Mouse (Mus musculus) heart, postnatal 25 days (tissue): Measurements from ENCODE around the gene Cwc27. TPM values are rescaled to one million over a fixed set of nuclear protein-coding genes. Genes with fewer than 3 reads are reported as not detected.

ENCODE experiments used
- DNase-seq: peaks from one replicate; pipeline ENCODE4 v3.0.0; 2022; ENCODE audit warnings: low spot score
- intact Hi-C: fragments of 180-260 bp; cut with DNase I; formaldehyde crosslinking; loops from one replicate; pipeline ENCODE4 v1.15.1; 2025
- total RNA-seq, 2 experiments: library from RNA; stranded (reverse); gene quantifications; 2 replicates each; pipeline ENCODE4 v1.2.3; 2021

Gene Cwc27
- total RNA-seq, 2 experiments from 2014 or later, result 15.6 to 15.7 TPM

DNA sequence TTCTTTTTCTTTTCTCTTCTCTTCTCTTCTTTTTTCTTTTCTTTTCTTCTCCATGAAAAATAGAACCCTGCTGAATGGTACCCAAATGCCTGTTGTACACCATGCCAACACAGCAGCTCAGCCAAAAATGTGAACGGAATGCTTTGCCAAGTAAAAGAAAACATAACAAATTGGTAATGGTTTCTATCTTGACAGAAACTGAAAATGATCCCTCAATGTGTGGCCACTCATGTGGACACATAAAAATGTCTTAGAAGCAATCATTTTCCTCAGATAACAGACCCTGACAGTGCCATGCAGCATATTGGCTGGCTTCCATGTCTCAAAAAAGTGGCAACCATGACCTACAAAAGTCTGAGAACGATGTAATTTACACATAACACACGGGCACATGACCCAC lies 161.8 kb downstream of the Cwc27 start:
- no peak for DNase-seq
- intact Hi-C loops, result no loop called here

DNA sequence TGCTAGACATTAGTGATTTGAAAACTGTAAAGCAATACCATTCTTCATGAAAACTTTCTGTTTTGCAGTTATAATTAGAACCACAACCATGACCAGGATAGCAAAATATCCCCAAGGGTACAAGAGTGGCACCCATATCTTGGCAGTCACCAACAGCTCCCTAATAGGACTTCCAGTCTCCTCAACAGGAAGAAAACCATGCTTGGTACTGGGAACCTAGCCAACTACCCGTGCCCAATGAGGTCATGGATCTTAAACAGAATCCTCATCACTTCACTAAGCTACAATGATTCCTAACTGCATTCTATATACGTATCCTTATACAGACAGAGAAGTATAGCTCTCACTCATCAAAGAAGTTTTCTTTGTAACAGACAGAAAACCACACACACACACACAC lies 165.2 kb downstream of the Cwc27 start:
- no peak for DNase-seq
- intact Hi-C loops, result no loop called here

DNA sequence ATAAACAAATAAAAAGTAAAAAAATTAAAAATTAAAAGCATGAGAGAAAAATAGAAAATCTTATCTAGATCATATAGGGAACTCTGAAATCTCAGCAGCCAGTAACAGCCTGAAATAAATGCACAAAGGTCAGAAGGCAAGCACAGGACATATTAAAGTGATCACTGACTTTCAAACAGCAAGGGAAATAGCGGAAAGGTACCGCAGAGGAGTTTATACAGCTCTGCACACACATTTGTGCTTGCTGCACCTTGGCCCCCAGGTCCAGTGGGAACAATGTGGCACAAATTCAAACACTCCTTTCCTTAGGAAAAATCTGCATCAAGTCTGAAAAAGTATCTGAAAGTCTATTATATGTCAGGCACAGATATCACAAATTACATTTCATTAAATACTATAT lies 166.3 kb downstream of the Cwc27 start:
- DNase-seq, result no peak
- intact Hi-C loops, result no loop called here

DNA sequence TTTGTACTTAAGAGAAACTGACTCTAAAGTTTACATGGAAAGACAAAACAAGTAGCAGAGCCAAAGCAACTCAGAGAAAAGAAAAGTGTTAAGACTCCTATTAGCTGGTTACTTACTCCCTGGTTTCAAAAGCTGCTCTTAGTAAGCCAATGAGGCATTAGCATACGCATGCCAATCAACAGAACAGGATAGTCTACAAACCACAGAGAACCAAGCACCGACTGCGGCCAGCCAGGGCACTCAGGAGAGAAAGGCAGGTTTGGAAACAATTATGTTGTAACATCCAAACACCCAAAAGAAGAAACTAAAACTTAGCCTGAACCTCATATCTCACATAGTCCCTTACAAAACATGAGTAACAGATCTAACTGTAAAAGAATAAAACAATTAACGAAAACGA lies 166.8 kb downstream of the Cwc27 start:
- DNase-seq, result no peak
- intact Hi-C loops, result no loop called here

DNA sequence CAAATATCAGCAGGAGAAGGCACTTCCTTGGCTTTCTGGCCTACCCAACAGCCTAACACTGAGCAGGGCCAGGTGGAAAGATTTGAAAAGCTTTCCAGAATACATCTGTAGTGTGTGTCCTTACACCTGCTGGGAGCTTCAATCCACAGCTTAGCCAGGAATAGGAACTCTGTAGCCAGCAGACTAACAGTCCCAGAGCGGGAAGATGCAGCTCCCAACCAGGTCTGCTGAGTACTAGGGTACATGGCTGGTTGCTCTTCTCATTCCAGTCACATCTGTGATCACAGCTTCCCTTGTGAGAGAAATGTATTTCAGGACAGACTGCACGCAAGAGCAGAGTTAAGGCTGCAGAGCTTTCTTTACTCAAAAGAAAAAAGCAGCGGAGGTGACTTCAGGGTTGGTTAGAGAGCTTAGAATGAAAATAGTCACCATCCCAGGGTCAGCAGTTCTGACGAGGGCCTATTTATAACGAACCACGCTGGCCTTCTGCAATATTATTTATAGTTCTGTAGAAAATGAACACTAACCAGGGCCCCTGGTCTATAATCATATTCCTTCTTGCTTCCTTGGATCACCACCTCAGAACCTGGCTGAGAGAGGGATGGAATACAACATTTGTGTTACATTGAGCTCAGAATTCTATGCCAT lies 171.0 kb downstream of the Cwc27 start:
- DNase-seq, result no peak
- intact Hi-C loops, result no loop called here

DNA sequence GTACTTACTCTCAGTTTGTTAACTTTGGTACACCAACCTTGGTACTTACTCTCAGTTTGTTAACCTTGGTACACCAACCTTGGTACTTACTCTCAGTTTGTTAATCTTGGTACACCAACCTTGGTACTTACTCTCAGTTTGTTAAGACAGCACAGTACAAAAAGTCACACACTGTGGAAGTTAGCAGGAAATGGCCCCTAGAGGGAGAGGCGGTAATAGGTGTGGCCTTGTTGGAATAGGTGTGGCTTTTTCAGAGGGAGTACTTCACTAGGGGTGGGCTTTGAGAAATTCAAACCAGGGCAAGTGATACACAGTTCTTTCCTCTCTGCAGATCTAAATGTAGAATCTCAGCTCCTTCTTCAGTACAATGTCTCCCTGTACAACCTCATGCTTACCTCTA lies 172.8 kb downstream of the Cwc27 start:
- intact Hi-C loops, result no loop called here
- no peak for DNase-seq

DNA sequence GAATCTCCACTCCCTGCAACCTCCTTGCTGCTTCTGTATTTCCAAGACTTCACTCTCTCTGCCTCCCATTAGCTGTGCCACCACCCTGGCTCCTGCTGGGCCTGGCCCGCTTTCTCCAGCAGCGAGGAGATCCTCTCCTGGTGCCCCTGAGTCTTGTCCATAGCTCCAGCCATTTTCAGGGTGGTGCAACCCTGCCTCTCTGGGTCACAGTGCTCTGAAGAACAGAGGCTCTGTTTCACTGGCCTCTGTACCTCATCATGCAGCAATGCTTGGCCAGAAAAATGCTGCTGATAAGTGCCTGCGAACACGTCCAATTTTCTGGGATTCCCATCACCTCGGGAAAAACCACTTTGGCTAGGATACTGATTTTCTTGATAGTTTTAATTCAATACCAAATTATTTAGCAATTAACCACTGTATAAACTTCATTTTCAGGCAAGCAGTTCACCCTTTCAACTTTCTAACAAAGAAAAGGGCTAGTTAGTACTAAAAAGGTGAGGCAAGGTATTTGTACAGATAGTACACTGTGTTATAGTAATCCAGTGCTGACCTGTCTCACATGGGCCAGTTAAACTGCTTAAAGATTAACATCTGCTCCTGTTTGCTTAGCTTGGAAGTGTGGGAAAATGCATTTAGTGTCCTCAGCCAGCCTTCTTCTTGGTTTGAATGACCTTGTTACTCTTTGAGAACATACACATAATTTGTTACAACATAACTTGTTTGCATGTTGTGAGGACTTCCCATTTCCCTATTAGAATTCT lies 176.1 kb downstream of the Cwc27 start:
- DNase-seq, result no peak
- intact Hi-C loops, result no loop called here

DNA sequence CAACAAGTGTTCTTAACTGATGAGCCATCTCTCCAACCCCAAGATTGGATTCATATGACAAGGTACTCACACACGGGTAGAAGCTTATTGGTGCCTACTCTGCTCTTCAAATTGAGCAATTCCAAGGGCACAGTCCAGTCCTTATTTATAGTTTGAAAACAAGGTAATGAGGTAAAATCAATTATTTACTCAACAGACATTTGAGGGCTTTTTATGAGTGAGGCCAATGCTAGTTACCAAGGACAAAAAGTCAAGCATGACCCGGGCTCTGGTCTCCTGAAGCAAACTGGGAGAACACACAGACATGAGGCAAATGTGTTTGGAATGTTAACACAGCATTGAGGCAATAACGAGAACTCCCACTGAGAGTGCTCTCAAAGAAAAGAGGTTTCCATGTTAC lies 178.0 kb downstream of the Cwc27 start:
- intact Hi-C loops, result no loop called here
- DNase-seq, result no peak

DNA sequence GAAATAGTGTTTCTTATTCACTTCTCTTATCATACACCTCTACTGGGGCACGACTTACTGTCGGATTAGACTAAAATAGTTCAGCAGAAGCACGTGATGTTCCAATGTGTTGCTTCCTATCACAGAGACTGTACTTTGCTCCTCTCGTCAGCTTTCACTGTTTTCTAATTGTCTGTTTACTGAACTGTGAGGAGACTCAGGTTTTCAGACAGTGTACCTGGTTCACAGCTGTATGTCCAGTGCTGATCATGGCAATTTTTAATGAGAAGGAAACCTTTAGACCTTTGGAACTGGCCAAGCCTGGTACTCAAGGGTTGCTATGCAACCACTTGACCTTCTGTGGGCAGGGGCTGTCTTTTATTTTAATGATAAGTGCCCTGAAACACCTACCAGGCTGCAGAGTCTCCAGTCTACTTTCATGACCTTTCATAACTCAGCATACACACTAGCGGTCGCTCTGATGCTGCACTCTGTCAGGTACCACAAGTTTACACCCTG lies 180.9 kb downstream of the Cwc27 start:
- intact Hi-C loops, result no loop called here
- DNase-seq, result no peak

DNA sequence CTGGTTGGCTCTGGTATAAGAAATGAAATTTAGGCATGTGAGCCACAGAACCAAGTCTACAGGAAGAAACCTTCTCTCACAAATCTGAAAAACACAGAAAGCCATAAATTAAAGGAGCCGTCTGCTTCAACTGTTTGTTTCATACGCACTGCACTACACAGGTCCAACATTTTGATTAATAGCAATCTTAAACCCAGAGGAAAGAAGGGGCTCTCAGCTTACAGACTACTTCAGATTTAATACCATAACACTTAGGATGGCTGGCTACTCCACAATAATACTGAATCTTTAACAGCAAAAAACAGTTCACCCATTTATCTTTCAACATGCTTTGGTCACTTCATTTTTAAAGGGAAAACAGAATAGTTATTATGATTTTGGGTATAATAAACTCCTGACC lies 182.2 kb downstream of the Cwc27 start:
- no peak for DNase-seq
- intact Hi-C loops, result no loop called here

DNA sequence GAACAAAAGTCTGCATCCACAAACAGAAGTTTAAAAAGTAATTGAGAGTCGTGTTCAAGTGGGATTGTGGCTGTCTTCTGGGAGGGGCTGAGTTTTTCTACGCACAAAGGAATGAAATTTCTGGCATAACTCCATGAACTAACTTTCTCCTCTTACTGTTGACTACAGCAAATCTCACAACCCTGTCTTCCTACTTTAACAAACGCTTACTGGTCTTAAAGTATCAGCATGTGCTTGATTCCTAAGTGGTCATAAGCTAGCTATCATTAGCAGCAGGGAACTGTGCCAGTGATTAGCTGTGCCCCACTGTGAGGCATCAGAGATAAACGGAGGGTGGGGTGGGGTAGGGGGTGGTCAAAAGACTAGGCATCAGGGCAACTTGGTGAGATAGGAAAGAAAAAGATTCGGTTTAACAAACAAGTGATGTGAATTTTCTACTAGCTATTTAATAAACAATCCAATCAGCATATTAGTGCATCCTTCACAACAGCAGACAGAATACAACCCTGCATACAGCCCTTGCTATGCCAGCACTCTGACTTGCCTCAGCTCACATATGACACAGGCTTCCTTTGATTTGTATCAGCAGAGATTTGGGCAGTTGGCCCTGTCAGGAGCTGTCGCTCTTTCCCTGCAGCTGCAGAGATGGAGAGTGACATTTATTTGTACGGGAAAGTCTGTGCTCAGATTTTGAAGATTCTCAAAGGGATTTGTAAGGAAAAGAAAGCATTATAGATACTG lies 184.3 kb downstream of the Cwc27 start:
- intact Hi-C loops, result no loop called here
- DNase-seq, result no peak

DNA sequence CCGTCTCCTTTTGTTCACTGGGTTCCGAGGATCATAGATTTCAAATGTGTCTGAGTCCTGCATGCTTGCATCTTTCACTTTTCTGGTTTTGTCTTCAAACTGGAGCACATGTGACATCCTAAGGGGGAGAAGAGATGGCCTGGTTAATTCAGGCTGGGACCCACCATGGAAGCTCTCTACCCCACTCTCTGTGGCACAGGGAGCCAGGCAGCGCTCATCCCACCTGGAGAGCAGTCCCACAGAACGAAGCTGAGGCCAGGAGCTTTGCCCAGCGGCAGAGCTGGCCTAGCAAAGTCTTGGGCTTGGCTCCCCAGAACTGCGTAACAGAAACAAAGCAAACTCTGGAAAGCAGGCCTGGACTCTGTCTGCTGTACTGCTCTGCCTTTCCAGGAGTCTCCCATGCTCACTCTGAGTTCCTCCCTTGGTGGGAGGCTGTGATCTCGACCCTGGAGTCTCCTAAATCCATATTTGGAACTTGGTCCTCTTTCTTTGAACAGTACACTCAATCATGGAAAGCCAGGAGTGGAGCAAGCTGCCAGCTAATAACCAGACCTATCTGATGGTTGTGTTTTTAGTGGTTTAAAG lies 185.2 kb downstream of the Cwc27 start:
- DNase-seq, result no peak
- intact Hi-C loops, result no loop called here

DNA sequence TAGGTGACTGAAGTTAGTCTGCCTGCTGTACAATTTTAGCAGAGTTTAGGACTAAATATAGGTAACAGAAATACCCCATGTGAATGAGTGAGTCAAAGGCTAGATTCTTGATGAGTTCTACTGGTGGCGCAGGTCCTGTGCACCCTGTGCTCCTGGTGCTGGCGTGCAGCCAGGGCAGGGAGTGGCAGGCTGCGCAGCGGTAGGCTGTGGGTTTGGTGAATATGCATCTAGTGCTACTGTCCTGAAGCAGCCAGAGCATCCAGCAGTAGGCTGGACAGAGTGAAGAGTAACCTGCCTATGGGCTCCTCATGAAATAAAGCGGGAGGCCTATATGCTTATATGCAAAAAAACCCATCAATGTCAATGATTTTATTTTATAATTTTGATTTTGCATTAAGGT lies 186.1 kb downstream of the Cwc27 start:
- intact Hi-C loops, result no loop called here

DNA sequence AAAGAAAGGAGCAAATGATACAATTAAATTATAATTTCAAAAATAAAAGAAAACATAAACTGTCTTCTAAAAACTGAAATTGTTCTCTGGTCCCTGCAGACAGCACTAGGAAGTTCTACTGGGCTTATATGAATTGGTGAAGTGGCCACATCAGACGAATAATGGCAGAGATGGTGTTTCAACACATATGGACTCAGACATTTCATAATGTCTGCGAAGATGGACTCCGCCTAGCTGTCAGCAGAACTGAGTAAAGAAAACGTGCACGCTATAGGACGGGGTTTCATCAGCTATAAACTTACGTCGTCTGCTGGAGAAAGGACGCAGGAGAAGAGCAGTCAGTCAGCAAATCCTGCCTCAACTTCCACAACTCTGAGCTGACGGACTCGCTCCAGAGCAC lies 187.3 kb downstream of the Cwc27 start:
- intact Hi-C loops, result no loop called here

More for the DNA sequence above, 186.1 kb downstream of the Cwc27 start:
- DNase-seq, result no peak

DNA sequence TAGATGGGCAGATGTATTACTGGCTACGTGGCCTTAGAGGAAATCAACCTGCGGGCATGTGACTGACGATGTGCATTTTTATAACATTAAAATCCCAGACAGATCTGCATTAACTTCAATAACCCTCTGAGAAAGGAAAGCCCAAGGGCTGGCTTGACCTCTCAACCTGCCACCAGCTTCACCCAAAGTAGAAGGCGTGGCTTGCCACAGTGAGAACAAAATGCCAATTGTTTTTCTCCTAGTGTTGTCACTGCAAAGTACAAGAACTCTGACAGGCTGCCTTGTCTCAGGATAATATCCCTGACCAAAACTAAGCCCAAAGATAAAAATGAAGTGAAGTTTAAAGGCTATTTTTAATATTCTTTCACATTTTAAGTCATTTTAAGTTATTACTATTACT lies 188.9 kb downstream of the Cwc27 start:
- DNase-seq, result no peak
- intact Hi-C loops, result no loop called here

More for the DNA sequence above, 187.3 kb downstream of the Cwc27 start:
- no peak for DNase-seq

DNA sequence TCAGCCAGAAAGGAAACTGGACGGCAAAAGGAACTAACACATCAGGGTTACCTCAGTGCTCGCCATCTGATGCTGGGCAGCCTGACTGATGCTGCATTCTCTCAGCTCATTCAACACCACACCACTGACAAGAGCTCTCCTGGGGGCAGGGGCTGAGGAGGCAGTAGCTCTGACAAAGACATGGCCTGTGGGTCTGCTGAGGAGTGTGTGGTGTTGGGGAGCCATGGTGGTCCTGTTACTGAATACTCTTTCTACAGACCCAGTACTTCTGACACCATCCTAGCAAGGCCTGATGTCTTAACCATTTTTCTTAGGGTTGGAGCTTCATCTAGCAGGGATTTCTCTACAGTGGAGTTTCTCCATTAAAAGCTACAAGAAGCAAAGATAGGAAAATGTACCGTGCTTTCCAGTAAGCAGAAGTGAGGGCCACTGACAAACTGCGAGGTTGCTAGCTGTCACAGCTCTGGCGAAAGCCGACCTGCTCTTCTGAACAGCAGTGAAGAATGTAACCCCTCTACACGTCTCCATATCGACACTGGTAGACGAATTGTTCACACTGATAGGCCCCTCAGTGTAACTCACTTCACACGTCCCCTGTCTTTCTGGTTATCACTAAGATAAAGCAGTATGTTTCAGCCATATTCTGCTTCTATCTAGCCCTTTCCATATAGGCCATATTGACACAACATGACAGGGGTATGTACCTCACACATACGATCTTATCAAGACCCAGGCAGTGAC lies 189.6 kb downstream of the Cwc27 start:
- DNase-seq, result no peak
- intact Hi-C loops, result no loop called here

DNA sequence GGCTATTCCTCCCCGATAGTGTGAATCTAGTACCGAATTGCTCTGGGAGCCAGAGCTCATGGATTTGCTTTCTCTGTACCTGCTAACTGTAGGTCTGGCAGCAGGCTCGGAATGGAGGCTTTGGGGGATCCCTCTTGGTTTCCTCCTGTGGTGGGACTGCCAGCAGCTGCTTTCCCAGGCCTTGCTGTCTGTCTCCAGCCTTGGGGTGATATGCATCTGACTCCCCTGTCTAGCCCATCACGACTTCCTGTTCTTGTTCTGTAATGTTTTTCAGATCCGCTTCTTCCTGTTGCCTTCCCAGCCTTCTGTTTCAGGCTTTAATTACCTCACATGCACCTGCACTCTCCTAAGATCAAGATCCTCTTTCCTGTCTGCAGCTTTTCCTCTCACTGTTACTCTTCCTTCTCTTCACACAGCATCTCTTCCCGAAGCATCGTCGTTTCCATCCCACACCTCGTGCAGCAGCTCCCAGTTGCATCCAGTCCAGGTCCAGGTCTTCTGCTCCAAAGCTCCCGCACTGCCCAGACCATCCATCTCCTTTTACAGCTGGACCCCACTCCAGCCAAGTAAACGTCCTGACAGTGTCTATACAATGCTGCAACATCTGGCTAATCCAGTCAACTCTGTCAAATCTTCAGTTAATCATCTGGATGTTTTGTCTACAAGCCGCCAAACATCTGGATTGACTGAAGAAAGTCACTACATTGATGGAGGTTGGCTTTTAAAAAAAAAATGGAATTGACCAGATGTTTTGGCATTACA lies 193.6 kb downstream of the Cwc27 start:
- intact Hi-C loops, result no loop called here

DNA sequence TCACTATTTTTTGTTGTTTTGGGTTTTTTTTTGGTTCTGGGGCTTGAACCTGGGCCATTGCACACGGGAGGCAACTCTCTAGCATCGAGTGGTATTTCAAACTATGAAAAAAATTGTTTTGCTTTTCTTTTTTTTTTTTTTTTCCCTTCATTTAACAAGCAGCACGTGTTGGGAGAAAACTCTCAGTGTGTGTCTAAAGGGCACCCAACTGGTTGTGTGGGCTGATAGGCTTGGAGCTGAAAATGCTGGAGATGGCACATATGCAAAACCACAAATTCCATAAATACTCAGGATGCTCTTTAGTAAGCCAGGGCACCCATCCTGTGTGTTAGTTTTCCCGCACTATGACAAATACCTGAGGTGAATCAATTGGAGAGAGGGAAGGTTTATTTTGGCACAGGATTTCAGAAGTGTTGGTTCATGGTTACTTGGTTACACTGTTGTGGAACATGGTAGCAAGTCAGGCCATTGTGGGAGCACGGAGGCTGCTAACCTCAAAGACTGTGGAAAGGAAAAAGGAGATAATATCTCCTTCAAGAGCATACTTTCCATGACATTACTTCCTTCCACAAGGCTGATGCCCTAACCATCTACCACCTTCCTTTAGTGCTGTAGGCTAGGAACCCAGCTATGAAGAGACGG lies 194.7 kb downstream of the Cwc27 start:
- intact Hi-C loops, result no loop called here
- no peak for DNase-seq

More for the DNA sequence above, 193.6 kb downstream of the Cwc27 start:
- no peak for DNase-seq

DNA sequence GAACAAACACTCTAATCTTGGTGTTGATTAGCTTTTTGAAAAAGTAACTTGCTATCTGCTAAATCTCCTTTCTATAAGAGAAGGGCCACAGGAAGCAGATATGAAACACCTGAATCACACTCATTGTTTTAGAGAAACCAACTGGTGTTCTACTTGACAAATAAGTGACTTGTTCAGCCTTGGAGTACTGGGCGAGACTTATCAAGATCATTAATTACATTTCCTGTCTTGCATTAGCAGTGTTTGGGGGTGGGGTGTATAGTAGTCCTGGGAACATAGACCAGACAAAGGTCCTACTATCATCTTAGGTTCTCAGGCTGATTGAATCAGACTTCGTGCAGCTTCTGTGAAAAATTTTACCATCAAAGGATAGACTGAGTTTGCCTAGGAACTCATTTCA lies 196.5 kb downstream of the Cwc27 start:
- no peak for DNase-seq
- intact Hi-C loops, result no loop called here
